Mouse (Mus musculus): Measurements from ENCODE around the gene Matn3. TPM values are rescaled to one million over a fixed set of nuclear protein-coding genes. Genes with fewer than 3 reads are reported as not detected.

The Matn3 gene
- total RNA-seq, 4 experiments from 2014 or later = 0.12 TPM; not detected in 3

DNA sequence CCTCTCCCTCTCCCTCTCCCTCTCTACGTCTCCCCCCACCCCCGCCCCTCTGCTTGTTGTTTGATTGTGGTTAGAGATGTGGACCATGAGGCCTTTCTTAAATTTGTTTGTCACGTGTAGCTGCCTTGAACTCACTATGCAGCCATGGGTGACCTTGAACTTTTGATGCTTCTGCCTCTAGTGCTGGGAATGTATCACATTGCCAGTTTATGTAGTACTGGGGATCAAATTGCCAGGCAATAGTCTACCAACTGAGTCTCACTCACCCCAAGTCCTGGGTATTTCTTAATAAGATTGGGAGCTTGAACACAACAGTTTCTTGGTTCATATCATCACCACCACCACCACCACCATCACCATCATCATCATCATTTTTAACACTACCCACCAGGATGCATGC lies 73.3 kb downstream of the Matn3 start:
- DNase-seq (ENCODE audit: low spot score in 2 of 2) = no peak

Other genes starting within 250 kb of the Matn3 start
- 1 to 10 TPM in 3 of 4 experiments, under 1 TPM in 1; 0.82 to 3.1 (median 2.1) TPM for gene Sdc1, start 176.6 kb upstream of the Matn3 start, total RNA-seq (2022)
- 100 to 1,000 TPM; 221 to 236 (median 226) TPM for gene Laptm4a, start 26.3 kb upstream of the Matn3 start, total RNA-seq (2022)
- 10 to 100 TPM in 2 of 4 experiments, 1 to 10 TPM in 2; 8.4 to 10.7 (median 9.5) TPM for gene Wdr35, start 26.0 kb downstream of the Matn3 start, total RNA-seq (2022)
- gene Ttc32, start 82.1 kb downstream of the Matn3 start, total RNA-seq (2022) = 10 to 100 TPM; 24.7 to 26.7 (median 25.9) TPM

Data from gastrocnemius, adult 8-10 months (tissue).